ENCODE assay signal across 23 mouse cellular contexts in genomic region chr11:107283632-107284031, GRCm38 (mm10).
DNase-seq lines count a peak whose midpoint lies in the region; ATAC-seq lines count a peak whose summit lies in the region.
"Had no signal": no experiment of that assay in that cellular context is flagged by ENCODE, and none has a peak within 500 bp of the region (broad histone marks: within the 10 kb centered on the region; RNA-seq: fewer than 3 reads in every experiment).

No protein-coding gene starts in this region.

- H3K4me2 ChIP-seq in forebrain, embryonic 14.5 days (ENCODE audit: low read length): no peak overlapping the region
- no peak overlapping the region for H3K4me2 ChIP-seq in forebrain, embryonic 12.5 days
- no peak overlapping the region for H3K4me2 ChIP-seq in kidney, embryonic 14.5 days (replicated peaks; ENCODE audit: low read depth, low read length)
- H3K4me2 ChIP-seq: embryonic facial prominence, embryonic 12.5 days; hindbrain, embryonic 12.5 days; kidney, embryonic 15.5 days had no signal

- no peaks in the 10 kb centered on the region for H3K36me3 ChIP-seq in forebrain, embryonic 14.5 days (ENCODE audit: control insufficient read depth, insufficient read depth, low read length)
- H3K36me3 ChIP-seq in forebrain, embryonic 12.5 days (replicated peaks): peaks cover 5% of the 10 kb centered on the region; the same call in 1 of the 2 replicates
- H3K36me3 ChIP-seq in kidney, embryonic 14.5 days (ENCODE audit: control insufficient read depth, insufficient read depth, low read length): no peaks in the 10 kb centered on the region
- H3K36me3 ChIP-seq: hindbrain, embryonic 12.5 days; kidney, embryonic 15.5 days had no signal

- WGBS in forebrain, embryonic 14.5 days: 92% methylated on average over 3 of the region's 3 CpGs
- WGBS in forebrain, embryonic 12.5 days: 94% methylated on average over 3 of the region's 3 CpGs
- WGBS in kidney, embryonic 14.5 days: 99% methylated on average over 3 of the region's 3 CpGs

- ATAC-seq in forebrain, embryonic 14.5 days: no peak
- ATAC-seq in forebrain, embryonic 12.5 days (ENCODE audit: low FRiP score): no peak
- no peak for ATAC-seq in kidney, embryonic 14.5 days (ENCODE audit: low FRiP score, low TSS enrichment)
- ATAC-seq: activated CD4-positive, CD25-positive, alpha-beta regulatory T cell, adult 4 months; forebrain, postnatal 0 days; hindbrain, postnatal 0 days; Patski had no signal

- H3K27ac ChIP-seq in forebrain, embryonic 14.5 days (ENCODE audit: low read depth, low read length): no peak overlapping the region
- H3K27ac ChIP-seq in forebrain, embryonic 12.5 days: no peak overlapping the region
- H3K27ac ChIP-seq in kidney, embryonic 14.5 days (ENCODE audit: low read depth, low read length): no peak overlapping the region
- H3K27ac ChIP-seq: embryonic facial prominence, embryonic 12.5 days; gastrocnemius, adult 2 months; heart, embryonic 10.5 days; hindbrain, embryonic 12.5 days; hindbrain, postnatal 0 days; kidney, embryonic 15.5 days had no signal

- H3K4me3 ChIP-seq in forebrain, embryonic 14.5 days (ENCODE audit: low read depth, low read length): no peak overlapping the region
- H3K4me3 ChIP-seq in forebrain, embryonic 12.5 days (replicated peaks): no peak overlapping the region
- no peak overlapping the region for H3K4me3 ChIP-seq in kidney, embryonic 14.5 days (ENCODE audit: low read length)
- H3K4me3 ChIP-seq: embryonic facial prominence, embryonic 12.5 days; gastrocnemius, adult 2 months; heart, embryonic 10.5 days; hindbrain, embryonic 12.5 days; kidney, embryonic 15.5 days had no signal

- no peaks in the 10 kb centered on the region for H3K27me3 ChIP-seq in forebrain, embryonic 14.5 days (replicated peaks; ENCODE audit: control insufficient read depth, insufficient read depth, low read length)
- H3K27me3 ChIP-seq in forebrain, embryonic 12.5 days: no peaks in the 10 kb centered on the region
- no peaks in the 10 kb centered on the region for H3K27me3 ChIP-seq in kidney, embryonic 14.5 days (ENCODE audit: control insufficient read depth, insufficient read depth, low read length)
- H3K27me3 ChIP-seq: CH12.LX; embryonic facial prominence, embryonic 12.5 days; hindbrain, embryonic 12.5 days; kidney, embryonic 15.5 days; Patski had no signal

- peak; percentile 37 for DNase-seq in forebrain, embryonic 14.5 days (ENCODE audit: low spot score)
- peak; percentile 52 for DNase-seq in cerebellum, adult 8-10 months
- peak; percentile 39 to 75 for DNase-seq in cerebellum, postnatal 14 days
- no peak for DNase-seq in retina, embryonic 14.5 days (ENCODE audit: low spot score)
- DNase-seq in frontal cortex, postnatal 25 days (ENCODE audit: low spot score in 2 of 2): no peak
- DNase-seq: adrenal gland, postnatal 14 days; forebrain, postnatal 0 days; gastrocnemius, adult 2 months; gastrocnemius, postnatal 36 days; heart, adult 18-20 months; heart, postnatal 10 days; heart, postnatal 4 days; kidney, adult 18-20 months had no signal

- H3K4me1 ChIP-seq in forebrain, embryonic 14.5 days (ENCODE audit: control insufficient read depth, insufficient read depth, low read length): 0 out of 2 replicates have a peak, but pooled peaks cover 8% of the 10 kb centered on the region
- H3K4me1 ChIP-seq in forebrain, embryonic 12.5 days: peaks cover 22% of the 10 kb centered on the region
- no peaks in the 10 kb centered on the region for H3K4me1 ChIP-seq in kidney, embryonic 14.5 days (ENCODE audit: control insufficient read depth, insufficient read depth, low read length)
- H3K4me1 ChIP-seq: heart, embryonic 10.5 days had no signal

- no peaks in the 10 kb centered on the region for H3K9me3 ChIP-seq in forebrain, embryonic 14.5 days (replicated peaks; ENCODE audit: control insufficient read depth, low read length)
- H3K9me3 ChIP-seq in forebrain, embryonic 12.5 days: no peaks in the 10 kb centered on the region
- H3K9me3 ChIP-seq in kidney, embryonic 14.5 days (ENCODE audit: control insufficient read depth, low read length): no peaks in the 10 kb centered on the region
- H3K9me3 ChIP-seq: embryonic facial prominence, embryonic 12.5 days; heart, embryonic 10.5 days; hindbrain, embryonic 12.5 days; kidney, embryonic 15.5 days had no signal

- no peak overlapping the region for H3K9ac ChIP-seq in forebrain, embryonic 14.5 days (ENCODE audit: low read length)
- H3K9ac ChIP-seq in forebrain, embryonic 12.5 days: no peak overlapping the region
- H3K9ac ChIP-seq in kidney, embryonic 14.5 days (ENCODE audit: low read depth, low read length): no peak overlapping the region
- H3K9ac ChIP-seq: embryonic facial prominence, embryonic 12.5 days; forebrain, postnatal 0 days; hindbrain, embryonic 12.5 days; kidney, embryonic 15.5 days had no signal

Comparison
In these comparisons a context has a peak if more than half of its experiments do, and no peak if none do; other contexts are left out.
1. DNase-seq: peak in forebrain, embryonic 14.5 days (single experiment), cerebellum, adult 8-10 months (single experiment) and cerebellum, postnatal 14 days (2 of 2); none in retina, embryonic 14.5 days (single experiment) and frontal cortex, postnatal 25 days (0 of 2).